Mouse (Mus musculus): ENCODE measurements around the gene Kras. TPM values are rescaled to one million over a fixed set of nuclear protein-coding genes. Genes with fewer than 3 reads are reported as not detected.

Kras gene
- polyA plus RNA-seq, 1 experiment from 2014 or later: 70.7 TPM

- peak overlapping the region; percentile 93 for H3K27ac ChIP-seq (replicated peaks)
- H3K4me3 ChIP-seq (replicated peaks): peak overlapping the region; percentile 64
- no peaks in the 10 kb centered on the region for H3K27me3 ChIP-seq
- peak overlapping the region; percentile 71 for H3K9ac ChIP-seq
- no peaks in the 10 kb centered on the region for H3K9me3 ChIP-seq (replicated peaks)
- 0 out of 2 replicates have a peak, but pooled peaks cover 11% of the 10 kb centered on the region for H3K36me3 ChIP-seq
- peak; percentile 41 for ATAC-seq (ENCODE audit: insufficient number of reproducible peaks, low FRiP score, low TSS enrichment, low read depth)
- H3K4me1 ChIP-seq: peaks cover 17% of the 10 kb centered on the region
- H3K4me2 ChIP-seq (replicated peaks): peak overlapping the region; percentile 64
- 4% methylated on average over 21 of the region's 21 CpGs for WGBS
These were observed 38.4 kb downstream of the Kras start for GRCm38 (mm10) chr6:145211376-145212305.

GRCm38 (mm10) chr6:145210816-145211338 lies 39.2 kb downstream of the Kras start, which contains the start of the genes Casc1 and Etfrf1:
TSS of gene Casc1 (minus strand) at chr6:145211005.
TSS of gene Etfrf1 (plus strand) at chr6:145211134.
- H3K4me1 ChIP-seq: peaks cover 17% of the 10 kb centered on the region
- peak within 1 kb of the TSS; percentile 64 for H3K4me3 ChIP-seq (replicated peaks)
- 0 out of 2 replicates have a peak, but pooled peaks cover 9% of the 10 kb centered on the region for H3K36me3 ChIP-seq
- WGBS: under 1% methylated on average over 36 of the region's 36 CpGs
- peak within 1 kb of the TSS; percentile 71 for H3K9ac ChIP-seq
- H3K4me2 ChIP-seq (replicated peaks): peak within 1 kb of the TSS; percentile 64
- H3K27me3 ChIP-seq: no peaks in the 10 kb centered on the region
- H3K27ac ChIP-seq (replicated peaks): peak within 1 kb of the TSS; percentile 93
- no peaks in the 10 kb centered on the region for H3K9me3 ChIP-seq (replicated peaks)
- ATAC-seq (ENCODE audit: insufficient number of reproducible peaks, low FRiP score, low TSS enrichment, low read depth): peak; percentile 100

- Histone ChIP-seq H3K9me3 (replicated peaks) (no peaks in the 10 kb centered on the region), H3K4me3 (replicated peaks) (peak overlapping the region; percentile 64), H3K4me1 (peaks cover 17% of the 10 kb centered on the region), H3K27ac (replicated peaks) (peak overlapping the region; percentile 74; the same call in 1 of the 2 replicates), H3K36me3 (0 out of 2 replicates have a peak, but pooled peaks cover 7% of the 10 kb centered on the region), H3K27me3 (no peaks in the 10 kb centered on the region), H3K4me2 (replicated peaks) (peak overlapping the region; percentile 64), H3K9ac (no peak overlapping the region)
- ATAC-seq (ENCODE audit: insufficient number of reproducible peaks, low FRiP score, low TSS enrichment, low read depth): no peak
- WGBS: 32% methylated on average over 8 of the region's 8 CpGs
These were observed 39.9 kb downstream of the Kras start for GRCm38 (mm10) chr6:145210056-145210680.

GRCm38 (mm10) chr6:145205142-145205541 lies 44.9 kb downstream of the Kras start:
- Histone ChIP-seq H3K4me2 (replicated peaks) (no peak overlapping the region), H3K36me3 (no peaks in the 10 kb centered on the region), H3K9me3 (replicated peaks) (no peaks in the 10 kb centered on the region), H3K27me3 (no peaks in the 10 kb centered on the region), H3K9ac (no peak overlapping the region), H3K4me1 (peaks cover 2% of the 10 kb centered on the region), H3K27ac (replicated peaks) (no peak overlapping the region), H3K4me3 (replicated peaks) (no peak overlapping the region)
- 61% methylated on average over 10 of the region's 10 CpGs for WGBS
- no peak for ATAC-seq (ENCODE audit: insufficient number of reproducible peaks, low FRiP score, low TSS enrichment, low read depth)

- ATAC-seq (ENCODE audit: insufficient number of reproducible peaks, low FRiP score, low TSS enrichment, low read depth): no peak
- H3K4me1 ChIP-seq: no peaks in the 10 kb centered on the region
- no peaks in the 10 kb centered on the region for H3K9me3 ChIP-seq (replicated peaks)
- no peaks in the 10 kb centered on the region for H3K36me3 ChIP-seq
- no peak overlapping the region for H3K27ac ChIP-seq (replicated peaks)
- H3K4me3 ChIP-seq (replicated peaks): no peak overlapping the region
- no peaks in the 10 kb centered on the region for H3K27me3 ChIP-seq
- no peak overlapping the region for H3K9ac ChIP-seq
- no peak overlapping the region for H3K4me2 ChIP-seq (replicated peaks)
- WGBS: 94% methylated on average over 6 of the region's 6 CpGs
These were observed 45.6 kb downstream of the Kras start for GRCm38 (mm10) chr6:145204440-145204839.

- Histone ChIP-seq H3K4me2 (replicated peaks) (no peak overlapping the region), H3K9ac (no peak overlapping the region), H3K27ac (replicated peaks) (no peak overlapping the region), H3K4me3 (replicated peaks) (no peak overlapping the region), H3K4me1 (no peaks in the 10 kb centered on the region), H3K36me3 (no peaks in the 10 kb centered on the region), H3K9me3 (replicated peaks) (no peaks in the 10 kb centered on the region), H3K27me3 (no peaks in the 10 kb centered on the region)
- 74% methylated on average over 13 of the region's 13 CpGs for WGBS
- no peak for ATAC-seq (ENCODE audit: insufficient number of reproducible peaks, low FRiP score, low TSS enrichment, low read depth)
These were observed 47.5 kb downstream of the Kras start for GRCm38 (mm10) chr6:145202432-145203125.

- no peak overlapping the region for H3K4me3 ChIP-seq (replicated peaks)
- H3K27me3 ChIP-seq: no peaks in the 10 kb centered on the region
- no peak overlapping the region for H3K9ac ChIP-seq
- 92% methylated on average over 8 of the region's 8 CpGs for WGBS
- H3K4me2 ChIP-seq (replicated peaks): no peak overlapping the region
- no peaks in the 10 kb centered on the region for H3K9me3 ChIP-seq (replicated peaks)
- no peaks in the 10 kb centered on the region for H3K4me1 ChIP-seq
- no peaks in the 10 kb centered on the region for H3K36me3 ChIP-seq
- no peak for ATAC-seq (ENCODE audit: insufficient number of reproducible peaks, low FRiP score, low TSS enrichment, low read depth)
- no peak overlapping the region for H3K27ac ChIP-seq (replicated peaks)
These were observed 51.9 kb downstream of the Kras start for GRCm38 (mm10) chr6:145197949-145198686.

- 71% methylated on average over 11 of the region's 11 CpGs for WGBS
- ATAC-seq (ENCODE audit: insufficient number of reproducible peaks, low FRiP score, low TSS enrichment, low read depth): no peak
These were observed 56.6 kb downstream of the Kras start for GRCm38 (mm10) chr6:145193446-145193845.

GRCm38 (mm10) chr6:145193038-145193437 lies 57.0 kb downstream of the Kras start:
- Histone ChIP-seq H3K27me3 (no peaks in the 10 kb centered on the region), H3K9ac (no peak overlapping the region), H3K4me1 (peaks cover 9% of the 10 kb centered on the region; the same call in 1 of the 2 replicates), H3K27ac (replicated peaks) (no peak overlapping the region), H3K36me3 (no peaks in the 10 kb centered on the region), H3K4me2 (replicated peaks) (no peak overlapping the region), H3K4me3 (replicated peaks) (no peak overlapping the region), H3K9me3 (replicated peaks) (no peaks in the 10 kb centered on the region)
- WGBS: 97% methylated on average over 3 of the region's 3 CpGs
- no peak for ATAC-seq (ENCODE audit: insufficient number of reproducible peaks, low FRiP score, low TSS enrichment, low read depth)

More at GRCm38 (mm10) chr6:145193446-145193845, 56.6 kb downstream of the Kras start:
- Histone ChIP-seq H3K27ac (replicated peaks) (no peak overlapping the region), H3K27me3 (no peaks in the 10 kb centered on the region), H3K36me3 (no peaks in the 10 kb centered on the region), H3K4me2 (replicated peaks) (no peak overlapping the region), H3K4me1 (peaks cover 6% of the 10 kb centered on the region; the same call in 1 of the 2 replicates), H3K9ac (no peak overlapping the region), H3K9me3 (replicated peaks) (no peaks in the 10 kb centered on the region), H3K4me3 (replicated peaks) (no peak overlapping the region)

All from embryonic facial prominence, embryonic 15.5 days (tissue).